Mouse (Mus musculus) hindbrain, embryonic 12.5 days (tissue): ENCODE measurements around the gene C1qtnf3. TPM values are rescaled to one million over a fixed set of nuclear protein-coding genes. Genes with fewer than 3 reads are reported as not detected.

Source experiments
- ATAC-seq: fragments of 200-750 bp; cut with Nextera tagmentation; 2 replicates; pipeline ENCODE4 v1.8.0; 2017; ENCODE audit warnings: moderate TSS enrichment; ENCODE audit not compliant: low FRiP score
- H3K27ac ChIP-seq: fragments of 300-500 bp; sonication (generic); 2 replicates; pipeline ENCODE4 v1.5.1; 2016; ENCODE audit warnings: mild to moderate bottlenecking
- H3K27me3 ChIP-seq: fragments of 300-500 bp; sonication (generic); 2 replicates; pipeline ENCODE4 v1.6.1; 2016; ENCODE audit warnings: mild to moderate bottlenecking
- H3K36me3 ChIP-seq: fragments of 300-500 bp; sonication (generic); 2 replicates; pipeline ENCODE4 v1.6.1; 2016; ENCODE audit warnings: mild to moderate bottlenecking
- H3K4me1 ChIP-seq: fragments of 300-500 bp; sonication (generic); 2 replicates; pipeline ENCODE4 v1.6.1; 2016
- H3K4me2 ChIP-seq: fragments of 300-500 bp; sonication (generic); replicated peaks from 2 replicates; pipeline ENCODE4 v1.6.1; 2016; ENCODE audit warnings: mild to moderate bottlenecking
- H3K4me3 ChIP-seq: fragments of 300-500 bp; sonication (generic); 2 replicates; pipeline ENCODE4 v1.5.1; 2016; ENCODE audit warnings: mild to moderate bottlenecking
- H3K9ac ChIP-seq: fragments of 300-500 bp; sonication (generic); 2 replicates; pipeline ENCODE4 v1.6.1; 2016; ENCODE audit warnings: mild to moderate bottlenecking, moderate library complexity
- H3K9me3 ChIP-seq: fragments of 300-500 bp; sonication (generic); replicated peaks from 2 replicates; pipeline ENCODE4 v1.6.1; 2016; ENCODE audit warnings: mild to moderate bottlenecking
- WGBS: fragments of 180-500 bp; shearing (Covaris S2); methylation state at CpG from one replicate; pipeline ENCODE4 v1.1.7; 2016; 5-methylcytosine and 5-hydroxymethylcytosine counted together
- polyA plus RNA-seq: library from polyadenylated mRNA; unstranded; fragments of >200 nt; fragmentation: Nextera tagmentation; extraction: Ambion mirVana; gene quantifications from 2 replicates; pipeline ENCODE4 v1.2.1, GENCODE M21; 2016

C1qtnf3 gene
- polyA plus RNA-seq, 1 experiment from 2014 or later: 18.5 TPM

- no peak overlapping the region for H3K27ac ChIP-seq
- no peak overlapping the region for H3K9ac ChIP-seq
- no peak for ATAC-seq
- no peak overlapping the region for H3K4me3 ChIP-seq
- H3K27me3 ChIP-seq: no peaks in the 10 kb centered on the region
- WGBS: 80% methylated on average over 6 of the region's 6 CpGs
- H3K9me3 ChIP-seq: no peaks in the 10 kb centered on the region
- H3K36me3 ChIP-seq: no peaks in the 10 kb centered on the region
- no peak overlapping the region for H3K4me2 ChIP-seq
- no peaks in the 10 kb centered on the region for H3K4me1 ChIP-seq
Observed at GRCm38 (mm10) chr15:11004646-11005045, 52.5 kb downstream of the C1qtnf3 start.

GRCm38 (mm10) chr15:11008756-11009155, 56.6 kb downstream of the C1qtnf3 start:
- no peak overlapping the region for H3K27ac ChIP-seq
- H3K27me3 ChIP-seq: no peaks in the 10 kb centered on the region
- no peaks in the 10 kb centered on the region for H3K36me3 ChIP-seq
- no peak overlapping the region for H3K4me3 ChIP-seq
- no peaks in the 10 kb centered on the region for H3K9me3 ChIP-seq
- ATAC-seq: no peak
- H3K9ac ChIP-seq: no peak overlapping the region
- H3K4me2 ChIP-seq: no peak overlapping the region
- no peaks in the 10 kb centered on the region for H3K4me1 ChIP-seq
- WGBS: 33% methylated on average over 5 of the region's 5 CpGs

- WGBS: 91% methylated on average over 11 of the region's 11 CpGs
- no peak for ATAC-seq
Observed at GRCm38 (mm10) chr15:11010976-11011548, 58.9 kb downstream of the C1qtnf3 start.

GRCm38 (mm10) chr15:11014931-11015330, 62.8 kb downstream of the C1qtnf3 start:
- no peak for ATAC-seq
- Histone ChIP-seq H3K4me3 (no peak overlapping the region), H3K9ac (no peak overlapping the region), H3K27ac (no peak overlapping the region), H3K36me3 (no peaks in the 10 kb centered on the region), H3K27me3 (no peaks in the 10 kb centered on the region), H3K9me3 (no peaks in the 10 kb centered on the region), H3K4me2 (no peak overlapping the region), H3K4me1 (no peaks in the 10 kb centered on the region)
- WGBS: 51% methylated on average over 2 of the region's 2 CpGs

More at GRCm38 (mm10) chr15:11010976-11011548, 58.9 kb downstream of the C1qtnf3 start:
- Histone ChIP-seq H3K9me3 (no peaks in the 10 kb centered on the region), H3K27me3 (no peaks in the 10 kb centered on the region), H3K27ac (no peak overlapping the region), H3K9ac (no peak overlapping the region), H3K36me3 (no peaks in the 10 kb centered on the region), H3K4me2 (no peak overlapping the region), H3K4me3 (no peak overlapping the region), H3K4me1 (no peaks in the 10 kb centered on the region)

GRCm38 (mm10) chr15:11026801-11027561, 74.8 kb downstream of the C1qtnf3 start:
- Histone ChIP-seq H3K4me2 (no peak overlapping the region), H3K4me1 (no peaks in the 10 kb centered on the region), H3K9ac (no peak overlapping the region), H3K4me3 (no peak overlapping the region), H3K9me3 (no peaks in the 10 kb centered on the region), H3K27ac (no peak overlapping the region), H3K27me3 (no peaks in the 10 kb centered on the region), H3K36me3 (no peaks in the 10 kb centered on the region)
- WGBS: 68% methylated on average over 4 of the region's 4 CpGs
- ATAC-seq: no peak

Other genes starting within 250 kb of the C1qtnf3 start
- 64.9 and 70.5 TPM in 2 replicates for gene Rai14, start 237.7 kb upstream of the C1qtnf3 start, polyA plus RNA-seq
- 10.2 and 11.9 TPM in 2 replicates for gene Amacr, start 29.4 kb downstream of the C1qtnf3 start, polyA plus RNA-seq
- 0.20 and 0.34 TPM in 2 replicates for gene Slc45a2, start 48.4 kb downstream of the C1qtnf3 start, polyA plus RNA-seq
- gene Rxfp3, start 85.7 kb downstream of the C1qtnf3 start, polyA plus RNA-seq: 1.3 and 3.1 TPM in 2 replicates
- gene Adamts12, start 112.5 kb downstream of the C1qtnf3 start, polyA plus RNA-seq: 3.2 and 3.5 TPM in 2 replicates